Mouse (Mus musculus) mesoderm, embryonic 11.5 days (tissue): ENCODE results near the gene Armc2.
A peak's percentile ranks its signal among the peaks of the same experiment; 100 is the strongest.

Experiments
- DNase-seq: peaks from one replicate; pipeline ENCODE4 v3.0.0-alpha.2; 2012; ENCODE audit warnings: low read depth, low spot score

Armc2 gene

GRCm38 (mm10) chr10:42018016-42018949, at the start of gene Armc2:
Gene Armc2, minus strand, starts transcription at chr10:42018442.
- DNase-seq: peak; percentile 71

- no peak for DNase-seq
These were observed 46.2 kb upstream of the Armc2 start for GRCm38 (mm10) chr10:42064446-42064845.

- no peak for DNase-seq
These were observed 41.3 kb upstream of the Armc2 start for GRCm38 (mm10) chr10:42059522-42059921.

- no peak for DNase-seq
These were observed 39.5 kb upstream of the Armc2 start for GRCm38 (mm10) chr10:42057746-42058145.

- DNase-seq: no peak
These were observed 39.0 kb upstream of the Armc2 start for GRCm38 (mm10) chr10:42057231-42057601.

GRCm38 (mm10) chr10:42056486-42057230, 38.4 kb upstream of the Armc2 start:
- DNase-seq: no peak

- no peak for DNase-seq
These were observed 37.3 kb upstream of the Armc2 start for GRCm38 (mm10) chr10:42055224-42056165.

GRCm38 (mm10) chr10:42051069-42051468, 32.8 kb upstream of the Armc2 start:
- no peak for DNase-seq

GRCm38 (mm10) chr10:42048648-42049047, 30.4 kb upstream of the Armc2 start:
- no peak for DNase-seq

GRCm38 (mm10) chr10:42044574-42044973, 26.3 kb upstream of the Armc2 start:
- no peak for DNase-seq

- no peak for DNase-seq
These were observed 25.1 kb upstream of the Armc2 start for GRCm38 (mm10) chr10:42043307-42043706.

GRCm38 (mm10) chr10:42042881-42043280, 24.6 kb upstream of the Armc2 start:
- DNase-seq: no peak

GRCm38 (mm10) chr10:42042087-42042486, 23.8 kb upstream of the Armc2 start:
- DNase-seq: no peak

- no peak for DNase-seq
These were observed 20.3 kb upstream of the Armc2 start for GRCm38 (mm10) chr10:42038571-42038970.

- no peak for DNase-seq
These were observed 19.1 kb upstream of the Armc2 start for GRCm38 (mm10) chr10:42037301-42037870.

GRCm38 (mm10) chr10:42036846-42037245, 18.6 kb upstream of the Armc2 start:
- DNase-seq: no peak

GRCm38 (mm10) chr10:42033571-42033970, 15.3 kb upstream of the Armc2 start:
- no peak for DNase-seq

GRCm38 (mm10) chr10:42031021-42031420, 12.8 kb upstream of the Armc2 start:
- peak; percentile 79 for DNase-seq

GRCm38 (mm10) chr10:42029502-42029901, 11.3 kb upstream of the Armc2 start:
- no peak for DNase-seq

GRCm38 (mm10) chr10:42027337-42027736, 9.1 kb upstream of the Armc2 start:
- DNase-seq: no peak

- DNase-seq: no peak
These were observed 6.2 kb upstream of the Armc2 start for GRCm38 (mm10) chr10:42024406-42024805.
